Mouse (Mus musculus) cerebellum, adult 8-10 months (tissue): ENCODE measurements around the gene Adamtsl4.
A peak's percentile ranks its signal among the peaks of the same experiment; 100 is the strongest.

Experiments used
- DNase-seq: peaks from one replicate; pipeline ENCODE4 v3.0.0; 2022

Gene Adamtsl4

GRCm38 (mm10) chr3:95687524-95688421 is at the start of gene Adamtsl4:
TSS of gene Adamtsl4 (minus strand) at chr3:95687917.
- DNase-seq: peak; percentile 62

DNA sequence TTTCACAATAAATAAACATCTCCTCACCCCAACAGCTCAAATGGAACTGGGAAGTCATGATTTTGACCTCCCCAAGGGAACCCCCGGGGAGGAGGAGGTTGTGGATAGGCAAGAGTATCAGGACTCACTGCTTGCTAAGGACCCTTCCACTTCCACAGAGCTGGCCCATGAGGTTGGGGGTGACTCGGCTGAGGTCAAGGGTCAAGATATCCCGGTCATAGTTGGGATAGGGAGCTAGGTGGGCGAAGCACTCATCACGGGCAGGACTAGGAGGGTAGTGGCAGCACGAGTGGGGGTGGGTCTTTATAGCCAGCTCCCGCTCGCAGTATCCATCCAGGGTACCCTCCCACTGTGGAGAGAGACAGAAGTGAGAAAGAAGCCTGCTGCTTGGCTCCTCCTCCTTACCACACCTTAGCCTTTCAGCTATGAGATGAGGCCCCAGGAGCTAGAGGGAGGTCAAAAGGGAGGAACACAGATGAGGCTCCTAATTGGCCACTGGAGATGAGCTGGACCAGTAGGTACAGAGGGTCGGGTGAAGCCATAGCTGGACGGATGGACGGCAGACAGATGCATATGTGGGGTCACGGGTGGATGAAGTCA is 47.5 kb upstream of the Adamtsl4 start:
- DNase-seq: no peak

- no peak for DNase-seq
Measured at GRCm38 (mm10) chr3:95734092-95734702, 46.5 kb upstream of the Adamtsl4 start.

- DNase-seq: no peak
Measured at GRCm38 (mm10) chr3:95732744-95733521, 45.2 kb upstream of the Adamtsl4 start.

DNA sequence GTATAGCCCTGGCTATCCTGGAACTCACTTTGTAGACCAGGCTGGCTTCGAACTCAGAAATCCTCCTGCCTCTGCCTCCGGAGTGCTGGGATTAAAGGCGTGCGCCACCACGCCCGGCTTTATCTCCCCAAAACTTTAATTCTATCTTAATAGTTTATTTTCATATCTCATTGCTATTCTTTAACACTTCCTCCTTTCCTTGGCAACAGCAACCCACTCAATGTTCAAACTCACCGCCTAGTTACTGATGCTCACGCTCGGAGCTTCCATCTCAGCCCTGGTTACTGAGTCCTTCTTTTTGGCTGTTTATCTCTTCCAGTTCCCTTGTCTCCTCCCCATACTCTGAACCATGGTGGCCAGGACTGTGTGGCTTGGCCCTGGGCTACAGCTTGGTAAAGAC is 44.6 kb upstream of the Adamtsl4 start:
- no peak for DNase-seq

- DNase-seq: no peak
Measured at GRCm38 (mm10) chr3:95731802-95732201, 44.1 kb upstream of the Adamtsl4 start.

GRCm38 (mm10) chr3:95730431-95730830 is 42.7 kb upstream of the Adamtsl4 start:
- no peak for DNase-seq

DNA sequence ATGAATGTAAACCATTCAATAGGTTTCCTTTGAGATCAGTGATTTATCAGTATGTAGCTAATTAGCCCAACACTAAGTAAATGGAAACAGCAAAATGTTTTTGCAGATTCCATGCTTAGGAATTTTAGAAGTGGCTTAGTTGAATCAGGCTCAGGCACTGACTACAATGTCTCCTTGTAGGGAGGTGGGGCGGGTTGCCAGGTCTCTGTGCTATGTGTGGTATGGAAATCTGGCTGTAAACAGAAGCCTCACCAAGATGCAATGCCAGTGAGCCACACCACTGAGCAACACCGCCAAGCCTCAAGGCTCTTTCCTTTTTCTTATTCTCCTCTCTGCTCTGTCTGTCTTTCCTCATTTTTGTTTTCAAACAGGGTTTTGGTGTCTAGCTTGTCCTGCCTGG is 41.2 kb upstream of the Adamtsl4 start:
- no peak for DNase-seq

GRCm38 (mm10) chr3:95726696-95727358 is 39.1 kb upstream of the Adamtsl4 start:
- no peak for DNase-seq

GRCm38 (mm10) chr3:95725863-95726262 is 38.1 kb upstream of the Adamtsl4 start:
- no peak for DNase-seq

- no peak for DNase-seq
Measured at GRCm38 (mm10) chr3:95722386-95722785, 34.7 kb upstream of the Adamtsl4 start.

GRCm38 (mm10) chr3:95718153-95718552 is 30.4 kb upstream of the Adamtsl4 start:
- DNase-seq: no peak

DNA sequence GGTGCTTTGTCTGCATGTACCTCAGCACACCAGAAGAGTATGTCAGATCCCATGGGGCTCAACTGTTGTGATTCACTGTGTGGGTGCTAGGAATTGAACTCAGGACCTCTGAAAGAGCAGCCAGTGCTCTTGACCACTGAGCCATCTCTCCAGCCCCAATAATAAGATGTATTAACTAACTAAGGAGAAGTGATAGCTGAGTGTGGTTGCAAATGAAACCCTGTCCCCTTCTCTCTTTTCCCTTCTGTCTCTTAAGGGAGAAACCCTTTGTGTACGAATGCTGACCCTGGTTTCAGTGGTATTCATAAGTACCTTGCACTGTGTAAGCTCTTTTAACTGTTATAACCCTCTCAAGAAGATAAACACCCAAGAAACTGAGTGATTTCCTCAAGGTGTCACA is 28.4 kb upstream of the Adamtsl4 start:
- DNase-seq: no peak

GRCm38 (mm10) chr3:95709967-95710366 is 22.2 kb upstream of the Adamtsl4 start:
- DNase-seq: no peak

DNA sequence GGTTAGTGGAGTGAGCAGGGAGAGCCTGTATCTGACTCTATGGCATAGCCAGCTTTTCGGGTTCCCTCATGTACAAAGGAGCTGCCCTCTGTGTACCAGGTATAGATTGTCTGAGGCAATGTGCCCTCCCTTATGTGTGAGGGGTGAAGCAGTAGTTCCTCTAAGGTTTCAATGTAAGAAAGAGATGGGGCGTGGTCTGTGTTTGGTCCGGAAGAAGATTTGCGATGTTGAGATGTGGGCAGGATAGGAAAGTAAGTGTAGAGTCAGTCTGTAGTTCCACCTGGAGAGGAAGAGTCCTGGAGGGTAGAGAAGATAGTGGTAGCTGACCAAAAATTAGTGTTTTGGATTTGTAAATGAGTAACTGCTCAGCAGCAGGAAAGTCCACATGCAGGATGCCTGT is 21.3 kb upstream of the Adamtsl4 start:
- DNase-seq: no peak

DNA sequence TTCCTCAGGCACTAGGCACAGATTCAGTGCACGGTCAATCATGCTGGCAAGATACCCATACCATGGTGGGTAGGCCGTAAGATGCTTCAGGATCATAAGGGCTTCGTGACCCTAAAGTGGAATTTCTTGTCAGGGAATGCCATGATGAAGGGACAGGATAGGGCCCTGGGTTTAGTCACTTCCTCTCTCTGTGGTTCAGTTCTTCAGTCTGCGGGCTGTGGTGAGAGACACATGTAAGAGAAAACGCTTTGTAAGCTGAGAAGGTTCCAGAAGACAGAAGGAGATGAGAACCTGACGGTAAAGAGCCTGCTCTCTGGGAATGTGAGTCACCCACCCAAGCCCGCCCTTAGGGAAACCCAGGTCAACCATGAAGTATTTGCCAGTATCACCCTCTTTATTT is 19.8 kb upstream of the Adamtsl4 start:
- DNase-seq: no peak

- no peak for DNase-seq
Measured at GRCm38 (mm10) chr3:95706273-95706672, 18.6 kb upstream of the Adamtsl4 start.

DNA sequence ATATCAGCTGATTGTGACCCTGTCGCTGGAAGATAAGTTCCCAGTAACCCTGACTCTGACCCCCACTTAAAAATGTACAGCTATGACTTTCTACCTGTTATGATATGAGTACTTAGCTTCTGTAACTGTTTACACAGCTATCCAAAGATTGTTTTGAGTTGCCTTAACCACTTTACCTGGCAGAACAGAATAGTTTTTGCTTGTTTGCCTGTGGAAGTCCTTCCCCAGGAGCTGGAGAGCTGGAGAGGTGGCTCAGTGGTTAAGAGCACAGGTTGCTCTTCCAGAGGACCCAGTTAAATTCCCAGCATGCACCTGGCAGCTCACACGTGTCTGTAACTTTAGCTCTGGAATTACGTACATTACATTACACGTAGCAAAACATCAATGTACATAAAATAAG is 16.9 kb upstream of the Adamtsl4 start:
- DNase-seq: no peak

GRCm38 (mm10) chr3:95703276-95703675 is 15.6 kb upstream of the Adamtsl4 start:
- no peak for DNase-seq

DNA sequence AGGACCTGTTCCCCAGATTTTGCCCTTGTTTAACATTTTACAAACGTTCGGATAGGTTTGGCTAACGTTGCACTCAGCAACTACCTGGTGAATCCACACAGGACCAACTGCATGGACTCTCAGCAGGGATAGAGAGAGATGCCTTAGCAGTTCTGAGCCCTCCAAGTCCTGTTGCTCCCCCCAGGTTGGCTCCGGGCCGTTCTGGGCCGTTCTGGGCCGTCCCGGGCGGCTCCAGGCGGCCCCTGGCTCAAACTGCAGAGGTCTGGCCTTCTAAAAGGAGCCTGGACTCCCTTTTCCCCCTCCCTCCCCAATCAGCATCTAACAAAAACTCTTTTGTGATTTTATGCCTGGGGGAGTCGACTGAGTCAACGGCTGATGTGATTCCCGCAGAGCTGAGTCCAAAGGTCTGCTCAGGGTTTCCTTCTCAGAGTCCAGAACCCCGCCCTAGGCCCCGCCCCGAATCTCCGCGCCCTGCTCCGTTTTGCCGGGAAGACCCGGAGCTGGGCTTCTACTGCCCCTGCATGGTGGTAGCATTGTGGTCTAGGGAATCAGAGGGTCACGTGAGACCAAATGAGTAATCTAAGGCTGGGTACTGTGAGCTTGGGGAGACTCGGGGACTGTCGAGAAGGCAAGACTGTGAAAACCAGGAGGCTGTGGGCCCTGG is 14.3 kb upstream of the Adamtsl4 start:
- DNase-seq: peak; percentile 43

GRCm38 (mm10) chr3:95701085-95701484 is 13.4 kb upstream of the Adamtsl4 start:
- DNase-seq: no peak

DNA sequence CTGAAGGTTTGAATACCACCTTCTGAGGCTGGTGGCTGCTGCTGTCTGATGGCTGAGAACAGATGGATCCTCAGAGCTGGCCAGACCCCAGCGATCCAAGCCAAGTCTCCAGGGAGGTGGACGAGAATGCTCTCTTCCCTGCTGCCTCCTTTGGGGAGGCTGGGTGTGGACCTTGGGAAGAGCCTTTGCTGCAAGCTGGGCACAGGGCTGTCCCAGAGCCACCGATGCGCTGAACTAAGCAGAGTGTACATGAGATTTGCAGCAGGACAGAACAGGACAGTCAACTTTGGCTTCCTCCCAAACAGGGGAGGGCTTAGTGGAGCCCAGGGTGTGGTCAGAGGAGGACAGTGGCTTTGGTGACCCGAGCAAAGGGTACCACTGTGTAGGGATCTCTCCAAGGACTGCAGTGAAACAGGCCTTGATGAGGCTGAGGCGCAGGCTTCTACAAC is 12.5 kb upstream of the Adamtsl4 start:
- peak; percentile 58 for DNase-seq
